Mouse (Mus musculus): ENCODE measurements around the gene Hmgcll1. TPM values are rescaled to one million over a fixed set of nuclear protein-coding genes. Genes with fewer than 3 reads are reported as not detected.
"Not testable (repeated sequence)": the region's sequence is repeated elsewhere in the genome, so short reads cannot be mapped to it uniquely, and the experiment has no call there.

Gene Hmgcll1
- total RNA-seq, 2 experiments from 2014 or later, result 0.12 to 0.17 TPM

DNA sequence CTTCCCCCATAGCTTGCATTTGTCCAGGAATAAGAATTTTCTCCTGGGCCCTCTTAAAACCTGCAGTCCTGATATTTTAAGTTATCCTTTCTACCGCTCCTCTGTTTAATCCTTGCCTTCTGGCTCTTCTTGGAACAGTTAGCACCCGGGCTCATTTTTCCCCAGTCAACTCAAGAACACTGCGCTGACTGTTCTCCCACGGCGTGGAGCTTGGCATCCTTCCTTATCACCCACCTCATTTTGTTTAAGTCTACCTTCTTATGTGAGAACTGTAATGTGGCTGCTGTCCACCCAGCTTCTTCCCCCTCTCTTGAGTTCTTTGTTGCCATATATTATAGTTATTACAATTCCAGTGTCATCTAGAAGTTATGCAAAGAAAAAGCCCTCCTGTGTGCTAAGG, 25.1 kb downstream of the Hmgcll1 start:
- no peak for DNase-seq
- intact Hi-C loops (cut with DNase I), result no loop called here

GRCm38 (mm10) chr9:76043341-76043740, 28.7 kb downstream of the Hmgcll1 start:
- intact Hi-C loops (cut with DNase I), result no loop called here
- DNase-seq, result no peak

GRCm38 (mm10) chr9:76060935-76061334, 46.3 kb downstream of the Hmgcll1 start:
- intact Hi-C loops (cut with DNase I), result no loop called here
- no peak for DNase-seq

- DNase-seq, result no peak
- intact Hi-C loops (cut with DNase I), result no loop called here
Measured at GRCm38 (mm10) chr9:76061492-76061891, 46.8 kb downstream of the Hmgcll1 start.

- intact Hi-C loops (cut with DNase I), result no loop called here
- no peak for DNase-seq
Measured at GRCm38 (mm10) chr9:76064164-76064563, 49.5 kb downstream of the Hmgcll1 start.

- peak; percentile 2 to 21 for DNase-seq
- intact Hi-C loops (cut with DNase I), result no loop called here
Measured at GRCm38 (mm10) chr9:76091561-76091960, 76.9 kb downstream of the Hmgcll1 start.

DNA sequence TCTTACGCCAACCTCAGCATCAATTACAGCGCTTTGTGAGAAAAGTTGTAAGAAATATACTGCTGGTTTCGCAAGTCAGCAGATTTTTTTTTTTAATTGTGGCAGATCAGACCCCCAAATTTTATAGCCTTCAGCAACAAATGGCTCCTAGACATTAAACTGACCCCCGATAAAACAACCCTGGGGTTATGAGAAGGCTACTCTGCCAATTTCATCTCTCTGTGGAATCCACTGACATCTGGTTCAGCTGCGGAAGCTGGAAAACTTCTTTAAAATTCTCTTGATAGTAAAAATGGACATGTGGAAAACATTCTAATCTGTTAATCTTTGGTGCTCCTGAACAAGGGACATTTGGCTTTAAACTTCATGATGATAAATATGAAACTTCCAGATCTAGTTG, 82.6 kb downstream of the Hmgcll1 start:
- intact Hi-C loops (cut with DNase I), result no loop called here
- no peak for DNase-seq

DNA sequence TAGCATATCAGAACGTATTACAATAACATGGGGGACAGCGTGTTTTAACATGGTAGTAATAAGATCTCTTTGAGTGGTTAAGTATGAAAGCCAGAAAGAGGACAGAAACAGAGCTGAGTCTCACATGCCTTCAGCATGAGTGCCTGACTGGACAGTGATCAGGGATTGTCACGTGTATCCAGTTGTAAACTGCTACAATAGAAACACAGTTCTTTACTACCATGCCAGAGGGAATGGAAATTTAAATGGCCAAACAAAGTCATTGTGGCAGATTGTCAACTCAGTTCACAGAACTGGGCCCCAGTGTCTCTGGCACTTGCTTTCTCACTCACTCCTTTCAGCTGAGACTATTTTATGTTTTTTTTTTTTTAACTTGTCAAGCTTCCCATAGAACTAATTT, 85.3 kb downstream of the Hmgcll1 start:
- DNase-seq, result no peak
- intact Hi-C loops (cut with DNase I), result no loop called here

- DNase-seq; intact Hi-C loops (cut with DNase I): not testable (repeated sequence)
Measured at GRCm38 (mm10) chr9:76104416-76104815, 89.8 kb downstream of the Hmgcll1 start.

GRCm38 (mm10) chr9:76104846-76105245, 90.2 kb downstream of the Hmgcll1 start:
- intact Hi-C loops (cut with DNase I), result no loop called here
- DNase-seq, result no peak

GRCm38 (mm10) chr9:76122888-76123287, 108.2 kb downstream of the Hmgcll1 start:
- intact Hi-C loops (cut with DNase I), result loop anchor here (1.0 to 10.0 kb wide), 2 partner anchors 362 to 498 kb away; partner anchors contain the start of gene Lysmd2
- peak; percentile 55 to 74 for DNase-seq

DNA sequence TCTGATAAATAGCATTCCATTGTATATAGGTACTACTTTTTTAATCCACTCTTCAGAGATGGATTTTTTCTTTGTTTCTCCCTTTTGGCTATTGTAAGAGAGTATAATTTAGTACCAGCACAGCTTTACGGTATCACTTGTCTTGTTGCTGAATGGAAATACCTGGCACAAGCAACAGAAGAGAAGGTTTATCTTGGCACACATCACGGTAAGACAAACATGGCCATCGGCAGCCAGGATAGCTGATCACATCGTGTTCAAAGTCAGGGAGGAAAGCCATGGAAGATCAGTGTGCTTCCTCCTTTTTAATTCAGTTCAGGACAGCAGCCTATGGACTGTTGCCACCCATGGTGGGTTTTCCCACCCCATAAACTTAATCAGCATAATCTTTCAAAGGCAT, 109.6 kb downstream of the Hmgcll1 start:
- no peak for DNase-seq

DNA sequence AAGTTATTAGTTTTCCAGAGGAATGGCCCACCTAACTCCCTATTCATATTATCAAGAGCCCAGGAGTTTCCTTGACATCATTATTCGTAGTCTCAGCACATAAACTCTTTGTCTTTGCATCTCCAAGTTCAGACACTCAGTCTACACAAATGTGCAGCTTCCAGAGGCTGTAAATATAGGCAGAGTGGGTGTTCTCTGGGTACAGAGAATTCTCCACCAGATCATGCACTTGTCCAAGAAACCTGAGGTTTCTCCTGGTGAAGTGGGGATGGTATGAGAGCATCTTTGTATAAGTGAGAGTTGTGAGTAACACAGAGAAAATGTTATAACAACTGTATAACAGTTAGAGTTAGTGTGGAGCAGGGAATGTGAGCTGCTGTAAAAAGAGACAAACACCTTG, 114.7 kb downstream of the Hmgcll1 start:
- DNase-seq, result no peak
- intact Hi-C loops (cut with DNase I), result loop anchor here (10.0 kb wide), 1 partner anchor 505 kb away; the partner anchor contains the start of gene Lysmd2

More for the DNA sequence above, 109.6 kb downstream of the Hmgcll1 start:
- intact Hi-C loops (cut with DNase I), result loop anchor here (2.0 to 10.0 kb wide), 2 partner anchors 113 to 499 kb away; partner anchors contain the start of gene Lysmd2

DNA sequence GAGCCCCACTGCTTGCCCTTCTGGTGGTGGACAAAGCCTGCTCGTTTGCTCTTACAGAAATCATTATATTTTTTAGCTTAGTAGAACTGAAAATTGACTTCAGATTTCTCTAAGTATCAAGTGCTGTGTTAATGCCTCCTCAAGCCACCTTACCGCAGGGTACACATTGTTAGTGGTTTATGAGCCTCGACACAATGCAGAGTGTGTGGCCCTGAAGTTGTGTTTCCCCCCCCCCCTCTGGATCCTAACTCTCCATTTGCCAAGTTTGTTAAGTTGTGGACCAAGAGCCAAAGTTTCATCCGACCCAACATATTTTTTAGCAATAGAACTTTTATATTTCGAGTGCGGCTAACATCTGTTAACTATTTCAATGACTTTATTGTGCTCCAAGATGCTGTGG, 119.4 kb downstream of the Hmgcll1 start:
- intact Hi-C loops (cut with DNase I), result no loop called here
- no peak for DNase-seq

DNA sequence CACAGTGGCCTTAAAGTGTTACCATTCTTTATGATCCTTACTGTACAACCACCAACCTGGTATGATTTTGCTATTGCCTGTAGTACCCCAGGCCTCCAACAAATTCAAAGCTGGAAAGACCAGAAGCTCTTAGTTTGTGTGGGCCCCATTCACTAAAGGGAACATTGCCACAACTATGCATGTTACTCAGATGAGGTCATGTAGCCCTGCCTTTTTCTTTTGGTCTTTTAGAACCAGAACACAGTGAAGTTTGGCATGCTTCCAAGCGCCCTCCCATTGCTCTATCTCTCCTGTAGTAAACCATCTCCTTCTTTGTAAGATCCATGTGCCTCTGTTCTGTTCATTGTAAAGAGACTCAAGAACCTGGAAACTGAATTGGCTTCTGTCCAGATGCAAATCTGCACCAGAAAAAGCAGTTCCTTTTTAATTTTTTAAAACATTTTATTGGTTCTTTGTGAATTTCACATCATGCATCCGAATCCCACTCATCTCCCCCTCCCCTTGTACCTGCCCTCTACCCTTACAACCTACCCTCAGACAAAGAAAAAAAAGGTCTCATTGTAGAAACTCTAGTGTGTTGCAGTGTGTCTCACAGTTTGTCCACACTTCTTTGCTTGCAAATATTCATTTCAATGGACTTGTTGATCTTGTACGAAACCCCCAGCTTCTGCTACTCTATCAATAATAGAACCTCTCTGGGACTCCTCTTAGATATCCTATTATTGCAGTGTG, 123.9 kb downstream of the Hmgcll1 start:
- DNase-seq, result peak; percentile 7 to 28
- intact Hi-C loops (cut with DNase I), result no loop called here

GRCm38 (mm10) chr9:76145593-76145992, 130.9 kb downstream of the Hmgcll1 start:
- DNase-seq, result no peak
- intact Hi-C loops (cut with DNase I), result no loop called here

DNA sequence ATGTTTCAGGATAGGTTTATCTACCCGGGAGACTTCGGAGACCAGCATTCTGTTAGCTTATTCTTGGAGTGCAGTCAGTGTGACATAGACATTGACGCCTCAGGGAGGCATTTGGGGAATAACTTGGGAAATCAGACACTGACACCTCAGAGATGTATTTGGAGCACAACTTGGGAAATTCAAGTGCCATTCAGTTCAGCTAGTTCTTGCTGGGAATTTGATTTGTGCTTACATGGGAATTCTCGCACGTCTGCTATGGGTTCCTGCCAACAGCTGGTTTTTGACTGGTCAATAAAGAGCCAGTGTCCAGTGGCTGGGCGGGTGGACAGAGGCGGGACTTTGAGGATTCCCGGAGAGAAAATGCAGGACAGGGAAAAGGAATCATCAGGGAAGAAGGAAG, 147.8 kb downstream of the Hmgcll1 start:
- intact Hi-C loops (cut with DNase I), result no loop called here
- no peak for DNase-seq

DNA sequence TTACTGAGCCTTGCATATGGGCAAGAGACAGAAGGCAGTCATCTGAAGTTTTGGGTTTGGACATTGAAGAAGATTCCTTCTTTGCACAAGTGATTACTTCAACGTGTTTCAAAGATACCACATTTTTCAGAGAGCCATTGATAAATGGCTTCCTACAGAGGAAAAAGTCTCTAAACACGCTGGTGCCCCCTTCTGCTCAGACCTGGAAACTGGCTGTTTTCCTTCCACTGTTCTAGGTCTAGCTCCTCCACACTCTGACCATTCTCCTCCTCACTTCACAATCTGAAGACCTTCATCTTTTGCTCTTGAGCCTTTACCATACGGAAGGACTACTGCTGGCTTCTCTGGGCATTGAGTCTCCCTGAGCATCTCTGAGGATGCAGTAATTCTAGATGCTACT, 153.7 kb downstream of the Hmgcll1 start:
- intact Hi-C loops (cut with DNase I), result no loop called here
- peak in 1 of 2 experiments; percentile 3 for DNase-seq

GRCm38 (mm10) chr9:76172686-76173295, 158.1 kb downstream of the Hmgcll1 start:
- no peak for DNase-seq
- intact Hi-C loops (cut with DNase I), result no loop called here

DNA sequence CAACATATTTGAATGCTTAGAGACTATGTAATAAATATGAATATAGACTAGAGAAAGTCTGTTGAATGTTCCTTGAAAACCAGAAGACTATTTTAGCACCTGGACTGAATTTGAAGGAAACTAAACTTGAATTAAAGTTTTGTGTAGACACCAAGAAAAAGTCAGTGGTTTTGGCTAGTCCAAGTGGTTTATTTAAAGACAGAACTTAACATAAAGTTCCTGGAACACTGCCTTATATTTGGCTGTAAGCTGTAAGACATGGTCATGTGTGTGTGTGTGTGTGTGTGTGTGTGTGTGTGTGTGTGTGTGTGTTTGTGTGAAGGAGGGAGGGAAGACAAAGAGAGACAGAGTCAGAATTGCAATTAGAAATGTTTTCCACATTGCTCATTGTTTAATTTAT, 164.6 kb downstream of the Hmgcll1 start:
- no peak for DNase-seq
- intact Hi-C loops (cut with DNase I), result no loop called here
